Mouse (Mus musculus): ENCODE results near the gene Mfng. TPM values are rescaled to one million over a fixed set of nuclear protein-coding genes. Genes with fewer than 3 reads are reported as not detected.
A peak's percentile ranks its signal among the peaks of the same experiment; 100 is the strongest.

Gene Mfng
- total RNA-seq, 4 experiments from 2014 or later = 12.3 to 25.8 (median 20.7) TPM

DNA sequence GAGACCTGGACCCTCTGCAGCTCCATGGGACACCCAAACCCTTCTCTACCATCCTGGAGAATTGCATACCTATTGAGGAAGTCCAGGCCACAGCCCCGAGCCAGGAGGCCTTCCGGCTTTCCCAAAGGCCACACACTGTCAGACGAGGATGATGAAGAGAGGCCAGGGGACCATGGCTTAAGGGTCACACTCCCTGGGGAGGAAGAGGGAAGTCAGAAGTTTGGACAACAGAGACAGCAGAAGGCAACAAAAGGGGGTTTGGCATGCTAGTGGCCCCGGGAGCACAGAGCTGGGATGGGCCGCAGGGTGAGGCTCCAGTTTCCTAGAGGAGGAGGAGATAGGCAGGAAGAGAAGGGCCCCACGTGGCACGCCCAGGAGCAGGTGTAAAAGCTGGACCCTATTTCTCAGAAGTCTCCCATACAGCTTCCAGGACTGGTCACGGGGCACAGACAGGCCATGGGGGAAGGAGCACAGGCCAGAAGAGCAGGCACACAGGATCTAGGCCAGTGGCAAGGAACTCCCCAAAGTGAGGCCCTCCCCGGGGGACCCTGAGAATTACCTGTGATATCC is 14.1 kb upstream of the Mfng start:
- no peak for DNase-seq

DNA sequence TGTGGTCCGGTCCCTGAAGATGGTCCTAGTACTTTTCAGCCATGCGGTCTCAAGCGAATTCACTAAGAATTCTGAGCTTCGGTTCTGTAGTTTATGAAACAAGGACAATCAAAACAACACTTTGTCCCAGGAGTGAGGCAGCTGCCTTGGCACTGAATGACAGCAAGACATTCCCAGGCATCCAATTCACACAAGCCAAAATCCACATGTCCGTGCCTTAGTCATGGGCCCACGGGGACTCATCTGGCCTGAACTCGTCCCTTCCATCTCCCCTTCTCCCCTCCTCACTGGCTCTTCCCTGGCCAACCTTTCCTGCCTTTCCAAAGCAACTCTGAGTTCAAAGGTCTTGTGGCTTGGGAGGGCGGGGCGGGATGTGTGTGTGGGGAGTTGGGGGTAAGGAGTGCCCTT is 13.1 kb upstream of the Mfng start:
- DNase-seq = no peak

DNA sequence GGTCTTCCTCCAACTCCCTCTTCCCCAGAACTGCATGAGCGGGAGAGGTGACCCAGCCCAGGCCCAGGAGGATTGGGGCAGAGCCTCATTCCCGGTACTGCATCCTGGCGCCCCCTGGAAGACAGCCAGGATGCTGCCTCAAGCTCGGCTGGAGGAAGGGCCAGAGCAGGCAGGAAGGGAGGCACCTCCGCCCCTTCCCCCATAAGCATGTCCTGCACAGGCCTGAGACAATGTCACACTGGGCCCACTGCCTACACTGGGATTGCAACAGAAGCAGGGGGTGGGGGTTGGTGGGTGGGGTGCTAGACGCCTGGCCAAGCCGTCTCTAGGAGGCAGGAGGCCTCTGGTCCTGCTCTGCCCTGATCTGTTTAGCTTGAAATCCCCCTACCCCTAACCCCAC is 12.7 kb upstream of the Mfng start:
- no peak for DNase-seq

DNA sequence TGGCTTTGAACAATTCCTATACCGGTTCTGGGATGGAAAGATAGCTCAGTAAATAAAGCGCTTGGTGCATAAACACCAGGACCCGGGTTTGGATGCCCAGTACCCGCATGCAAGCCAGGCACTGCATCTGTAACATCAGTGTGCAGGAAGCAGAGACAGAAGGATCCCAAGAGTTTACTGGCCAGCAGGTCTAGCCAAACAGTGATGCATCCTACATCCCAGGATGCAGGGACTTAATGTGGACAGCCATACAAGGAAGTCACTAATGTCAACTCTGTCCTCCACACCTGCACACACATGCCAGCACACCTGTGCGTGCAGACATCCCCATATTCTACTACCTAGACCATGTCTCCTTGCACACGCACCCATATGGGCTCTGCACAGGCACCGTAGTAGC is 12.0 kb upstream of the Mfng start:
- no peak for DNase-seq

DNA sequence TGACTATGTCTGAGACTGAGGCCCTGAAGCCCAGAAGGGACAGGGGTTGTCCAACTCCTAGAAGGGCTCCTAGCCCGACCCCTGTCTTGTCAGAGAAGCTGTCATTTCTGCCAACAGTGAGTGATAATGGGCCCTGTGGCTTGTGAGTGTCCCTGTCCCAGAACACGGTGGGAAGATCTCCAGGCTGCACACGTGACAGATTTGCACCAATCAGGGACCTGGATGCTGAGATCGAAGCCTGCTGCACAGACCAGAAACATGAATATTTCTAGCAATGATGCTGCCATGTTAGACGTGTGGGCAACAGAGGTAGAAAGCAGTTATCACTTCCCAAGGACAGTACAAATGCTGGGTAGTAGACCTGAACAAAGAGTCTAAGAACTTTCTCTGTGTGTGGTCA is 11.2 kb upstream of the Mfng start:
- DNase-seq = no peak

DNA sequence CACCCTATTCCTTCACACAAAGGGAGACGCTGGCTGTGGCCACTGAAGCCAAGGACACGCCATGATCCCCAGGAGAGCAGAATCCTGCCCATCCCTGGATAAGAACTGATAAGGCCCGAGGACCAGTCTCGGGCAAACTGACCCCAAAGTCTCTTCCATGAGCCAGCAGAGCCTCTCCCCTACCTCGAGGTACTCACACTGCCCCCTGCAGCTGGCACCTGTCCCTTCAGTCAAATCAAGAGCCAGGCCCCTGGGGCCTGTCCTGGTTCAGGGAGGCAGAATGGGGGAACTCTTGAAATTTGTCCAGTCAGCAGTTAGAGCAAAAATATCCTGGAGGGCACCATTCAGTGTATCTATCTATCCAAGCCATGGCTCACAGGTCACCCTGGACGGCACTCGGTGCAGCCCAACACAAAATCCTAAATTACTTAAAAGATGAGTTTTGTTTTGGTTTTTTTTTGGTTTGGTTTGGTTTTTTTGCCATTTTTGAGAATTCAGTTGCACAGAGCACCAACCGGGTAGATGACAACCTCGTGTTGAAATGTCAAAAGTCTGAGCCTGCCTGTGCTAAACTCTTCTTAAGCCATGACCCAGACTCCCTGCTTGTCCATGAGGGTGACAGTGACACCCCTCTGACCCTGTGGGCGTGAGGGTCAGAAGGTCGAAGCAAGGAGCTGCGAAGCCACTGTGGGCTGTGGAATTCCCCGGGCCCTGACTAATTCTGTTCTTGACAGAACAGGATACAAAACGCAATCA is 9.3 kb upstream of the Mfng start:
- no peak for DNase-seq

DNA sequence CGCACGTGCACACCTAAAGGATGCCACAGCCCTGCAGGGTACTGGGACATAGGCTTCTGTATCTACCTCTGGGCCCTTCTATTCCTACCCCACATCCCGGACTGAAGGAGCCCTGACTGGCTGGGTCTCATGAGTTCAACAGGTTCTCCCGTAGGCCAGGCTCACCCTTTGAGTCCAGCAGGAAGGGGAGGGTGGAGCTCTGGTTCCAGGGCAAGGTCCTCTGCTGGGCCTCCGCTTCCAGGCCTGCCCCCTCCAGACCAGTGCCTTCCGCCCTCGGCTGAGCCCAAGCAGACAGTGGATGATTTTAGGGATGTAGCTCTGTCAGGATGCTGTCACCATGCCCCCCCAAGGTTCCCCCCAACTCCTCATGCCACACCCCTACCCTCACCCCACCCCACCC is 7.6 kb upstream of the Mfng start:
- no peak for DNase-seq

DNA sequence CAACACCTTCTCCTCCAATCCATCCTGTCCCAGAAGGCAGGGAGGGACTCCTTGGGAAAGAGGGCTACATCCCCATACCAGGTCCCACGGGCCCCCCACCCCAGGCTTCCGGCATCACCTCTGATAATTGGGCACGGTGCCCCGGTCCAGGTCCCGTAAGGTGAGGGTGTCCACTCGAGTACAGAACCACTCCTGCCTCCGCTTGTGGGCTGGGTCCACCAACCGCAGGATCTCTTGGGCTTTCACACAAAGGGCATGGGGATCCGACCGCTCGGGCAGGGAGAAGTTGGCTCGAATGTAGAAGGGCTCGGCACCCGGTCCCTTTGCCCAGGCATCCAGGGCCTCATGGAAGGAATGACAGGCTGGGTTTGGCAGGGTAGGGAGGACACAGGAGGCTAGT is 7.1 kb upstream of the Mfng start:
- no peak for DNase-seq

DNA sequence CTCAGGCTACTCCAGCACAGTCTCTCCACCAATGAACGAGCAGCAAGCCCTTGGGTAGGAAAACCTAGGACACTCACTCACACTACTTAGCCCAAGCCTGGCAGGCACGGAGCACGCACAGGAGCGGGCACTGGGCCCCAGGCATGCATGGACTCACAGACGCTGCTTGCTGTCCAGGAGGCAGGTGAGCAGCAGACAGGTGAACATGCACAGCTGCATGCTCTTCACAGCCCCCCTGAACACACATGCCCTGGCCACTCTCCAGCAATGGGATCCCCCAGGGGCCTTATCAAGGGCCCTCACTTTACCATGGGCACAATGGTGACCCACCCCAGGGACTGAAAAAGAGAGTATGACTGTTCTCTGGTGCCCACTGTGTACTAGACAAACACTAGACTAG is 6.4 kb upstream of the Mfng start:
- DNase-seq = no peak

DNA sequence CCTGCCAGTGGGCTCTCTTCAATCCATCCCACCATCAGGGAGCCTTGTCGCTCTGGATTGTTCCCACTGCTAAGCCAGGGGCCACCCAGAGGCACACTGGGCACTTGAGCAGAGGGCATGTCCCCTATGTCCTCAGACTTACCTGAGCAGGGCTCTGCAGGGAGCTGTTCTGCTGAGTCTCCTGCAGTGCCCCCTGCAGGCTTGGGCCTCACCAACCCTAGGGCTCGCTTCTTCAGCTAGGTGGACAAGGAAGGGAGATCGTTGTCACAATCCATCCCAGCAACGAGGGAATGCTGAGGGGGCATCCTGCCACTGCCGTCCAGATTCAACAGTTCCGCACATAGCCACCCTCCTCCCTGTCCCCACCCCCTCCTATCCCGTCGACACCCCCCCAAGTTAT is 6.0 kb upstream of the Mfng start:
- no peak for DNase-seq

DNA sequence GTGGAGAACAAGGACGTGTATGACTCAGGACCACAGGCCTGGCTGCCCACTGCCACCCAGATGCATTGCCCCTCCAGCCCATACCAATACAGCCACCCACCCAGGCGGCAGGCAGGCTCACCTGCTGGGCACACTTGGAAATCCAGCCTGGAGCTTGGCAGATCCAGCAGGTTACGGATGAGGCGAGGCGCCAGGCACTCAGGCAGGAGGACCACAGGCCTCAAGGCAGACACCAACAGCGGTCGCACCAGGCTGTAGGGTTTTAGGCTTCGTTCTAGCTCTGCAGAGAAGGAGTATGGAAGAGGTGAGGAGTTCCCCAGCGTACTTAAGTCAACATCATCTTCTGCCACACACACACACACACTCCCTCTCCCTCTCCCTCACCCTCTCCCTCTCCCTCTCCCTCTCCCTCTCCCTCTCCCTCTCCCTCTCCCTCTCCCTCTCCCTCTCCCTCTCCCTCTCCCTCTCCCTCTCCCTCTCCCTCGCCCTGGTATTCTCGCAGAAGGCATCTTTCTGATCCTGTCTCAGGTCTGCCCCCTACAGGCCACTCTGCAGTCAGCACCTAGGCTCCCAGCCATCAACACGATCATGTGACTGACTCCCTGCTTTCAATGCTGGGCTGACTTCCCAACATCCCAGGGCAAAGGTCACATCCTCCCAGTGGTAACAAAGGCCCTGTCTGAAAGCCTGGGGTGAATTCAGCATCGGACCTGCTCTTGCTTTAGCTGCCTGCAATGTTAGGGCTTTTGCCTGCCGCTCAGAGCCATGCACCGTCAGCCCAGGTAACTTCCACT is 5.0 kb upstream of the Mfng start:
- peak; percentile 83 for DNase-seq

DNA sequence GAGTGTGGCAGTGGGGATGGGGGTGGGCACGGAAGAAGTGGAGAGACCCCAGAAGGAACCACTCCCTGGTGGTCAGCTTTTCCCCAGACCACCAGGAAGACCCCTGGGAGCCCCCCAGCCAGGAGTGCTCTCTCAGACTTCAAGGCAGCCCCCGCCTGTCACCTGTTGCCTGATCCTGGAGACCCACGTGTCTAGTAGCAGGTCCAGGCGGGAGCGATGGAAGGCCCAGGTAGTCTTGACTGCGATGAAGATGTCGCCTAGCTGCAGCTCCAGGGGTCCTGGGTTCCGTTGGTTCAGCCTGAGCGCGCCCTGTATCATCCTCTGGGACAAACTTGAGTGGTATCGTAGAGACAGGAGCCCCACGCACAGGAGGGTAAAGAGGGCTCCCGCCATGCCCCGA is 419 bp downstream of the Mfng start:
- no peak for DNase-seq

DNA sequence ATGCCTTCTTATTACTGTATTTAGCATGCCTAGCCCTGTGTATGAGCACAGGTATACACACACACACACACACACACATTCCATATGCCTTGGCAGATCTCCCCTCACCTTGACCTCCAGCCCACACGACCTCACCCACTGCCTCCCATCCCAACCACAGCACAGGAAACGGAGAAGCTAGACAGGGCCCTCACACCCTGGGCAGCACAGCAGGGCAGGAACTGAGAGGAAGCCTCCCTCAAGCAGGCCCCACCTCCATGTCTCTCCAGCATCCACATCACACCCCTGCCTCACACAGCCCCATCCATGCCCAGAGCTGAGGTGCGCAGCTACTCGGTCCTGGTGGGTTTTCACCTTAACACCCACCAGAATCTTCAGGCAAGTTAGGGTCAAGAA is 909 bp downstream of the Mfng start:
- DNase-seq = no peak

DNA sequence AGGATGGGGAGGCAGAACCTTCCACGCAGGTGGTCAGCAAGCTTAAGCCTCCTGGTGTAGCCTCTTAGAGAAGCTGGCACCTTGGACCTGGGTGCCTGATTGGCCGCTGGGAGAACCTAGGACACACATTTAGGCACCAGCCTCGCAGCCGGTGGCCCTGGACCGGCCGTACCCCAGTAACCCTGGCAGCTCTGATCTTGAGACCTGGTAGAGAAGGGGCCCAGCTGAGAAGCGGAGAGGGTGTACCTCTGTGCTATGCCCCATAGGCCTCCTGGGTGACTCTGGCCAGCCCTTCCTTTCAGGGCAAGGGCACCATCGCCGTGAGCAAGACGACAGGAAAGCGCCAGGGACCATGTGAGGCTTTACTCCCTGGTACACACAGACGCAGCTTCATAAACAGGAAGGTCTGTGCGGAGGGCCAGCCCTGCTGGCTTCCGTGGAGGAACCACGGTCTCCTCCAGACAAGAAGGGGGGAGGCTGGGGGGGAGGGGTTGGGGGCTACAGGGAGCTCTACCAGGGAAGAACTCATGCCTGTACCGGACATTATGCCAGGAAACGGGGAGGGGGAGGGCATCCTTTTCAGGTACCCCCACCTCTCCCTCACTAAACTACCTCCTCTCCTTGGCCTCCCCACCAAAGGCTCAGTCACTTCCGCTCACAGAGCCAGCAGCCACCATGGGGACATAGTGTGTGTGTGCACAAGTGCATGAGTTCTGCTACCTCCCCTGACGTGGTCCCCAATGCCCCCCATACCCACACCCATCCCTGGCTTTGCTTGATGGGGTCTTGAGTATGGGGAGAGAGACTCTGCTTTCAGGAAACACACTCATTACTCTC is 1.5 kb downstream of the Mfng start:
- no peak for DNase-seq

DNA sequence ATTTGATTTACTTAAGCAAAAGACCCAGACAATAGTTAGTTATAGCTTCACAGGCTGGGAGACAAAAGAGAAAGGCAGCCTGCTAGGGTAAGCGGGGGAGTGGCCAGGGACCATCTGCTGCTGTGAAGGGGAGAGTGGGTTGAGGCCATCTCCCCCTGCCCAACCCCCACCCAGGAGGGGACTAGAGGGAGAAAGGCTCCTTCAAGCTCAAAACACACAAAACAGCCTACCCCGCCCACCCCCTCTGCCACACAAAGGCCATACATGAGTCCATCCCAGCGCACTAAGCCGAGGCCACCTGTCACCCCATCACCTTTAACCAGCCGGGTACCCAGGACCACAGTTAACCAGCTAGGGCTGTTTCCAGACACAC is 2.3 kb downstream of the Mfng start:
- no peak for DNase-seq

DNA sequence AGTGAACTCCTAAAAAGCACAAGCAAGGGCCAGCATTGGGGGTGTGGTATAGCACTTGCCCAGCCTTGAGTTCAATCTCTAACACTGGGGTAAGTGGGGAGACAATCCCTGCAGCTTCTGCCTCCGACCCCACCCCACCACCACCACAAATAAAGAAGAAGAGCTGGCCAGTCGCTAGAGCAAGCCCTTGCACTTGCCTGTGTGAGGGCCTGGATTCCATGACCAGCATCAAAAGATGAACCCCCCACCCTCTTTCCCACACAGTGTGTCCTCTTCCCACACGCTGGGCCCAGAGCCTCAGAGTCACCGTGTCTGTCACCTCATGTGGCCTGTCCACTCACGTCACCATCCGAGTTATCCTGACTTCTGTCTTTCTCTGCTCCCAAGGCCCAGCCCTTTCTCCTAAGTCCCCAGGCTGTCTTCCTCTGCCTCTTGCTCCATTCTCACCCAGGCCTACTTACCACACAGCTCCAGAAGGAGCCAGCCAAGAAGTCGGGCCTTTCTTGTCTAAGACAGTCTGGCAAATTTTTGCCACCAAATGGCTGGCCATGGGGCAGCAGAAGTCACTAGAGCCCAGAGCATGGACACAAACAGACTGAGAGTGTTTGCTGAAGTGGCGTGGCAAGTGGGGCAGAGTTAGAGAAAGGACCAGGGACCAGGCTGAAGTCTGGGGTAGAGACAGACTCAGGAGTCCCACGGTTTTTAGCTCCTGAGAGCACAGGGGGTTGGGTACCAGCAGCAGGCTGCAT is 2.9 kb downstream of the Mfng start:
- DNase-seq = no peak

DNA sequence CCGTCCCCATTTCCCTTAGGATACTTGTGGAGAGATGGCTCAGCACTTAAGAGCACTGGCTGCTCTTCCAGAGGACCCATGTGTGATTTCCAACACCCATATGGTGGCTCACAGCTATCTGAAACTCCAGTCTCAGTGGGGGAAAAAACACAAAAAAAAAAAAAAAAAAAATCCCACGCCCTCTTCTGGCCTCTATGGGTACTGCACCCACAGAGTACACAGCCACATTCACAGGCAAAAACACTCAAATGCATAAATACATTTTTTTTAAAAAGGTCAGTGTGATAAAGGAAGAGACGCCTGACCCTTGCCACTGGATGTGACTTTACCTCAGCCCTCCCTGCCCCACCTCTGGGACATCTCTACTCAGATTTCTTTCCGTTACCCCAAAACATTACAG is 4.2 kb downstream of the Mfng start:
- DNase-seq = no peak

DNA sequence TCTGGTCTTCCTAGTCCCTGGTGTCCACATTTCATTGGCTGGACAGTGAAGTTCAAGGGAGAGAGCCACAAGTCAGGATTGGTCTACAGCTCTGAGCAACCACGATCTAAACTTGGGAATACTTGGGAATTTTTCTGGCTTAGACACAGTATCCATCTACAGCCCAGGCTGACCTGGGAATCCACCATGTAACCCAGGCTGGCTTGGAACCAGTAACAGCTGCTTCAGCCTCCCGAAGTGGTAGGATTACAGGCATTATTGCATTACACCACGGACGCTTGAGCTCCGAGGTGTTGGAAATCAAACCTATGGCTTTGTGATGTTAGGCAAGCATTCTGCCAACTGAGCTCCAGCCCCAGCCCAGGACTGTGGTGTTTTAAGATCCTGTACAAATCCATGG is 9.6 kb downstream of the Mfng start:
- DNase-seq = no peak

DNA sequence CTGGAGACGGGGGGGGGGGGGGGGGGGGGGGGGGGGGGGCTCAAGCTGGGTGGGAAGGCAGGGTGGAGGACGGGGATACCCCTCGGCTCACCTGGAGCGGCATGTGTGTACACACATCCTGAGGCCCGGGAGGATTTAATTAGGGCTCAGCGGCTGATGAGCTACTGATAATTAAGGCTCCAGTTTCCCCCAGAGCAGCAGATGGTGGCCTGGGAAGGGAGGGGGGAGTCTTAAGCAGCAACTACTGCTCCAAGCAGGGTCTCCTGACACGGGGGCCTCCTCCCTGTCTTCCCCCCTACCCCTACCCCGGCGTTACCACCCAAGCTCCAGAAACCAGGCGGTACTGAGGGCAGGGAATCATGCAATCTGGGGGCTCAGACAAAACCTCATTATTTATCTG is 10.1 kb downstream of the Mfng start:
- no peak for DNase-seq

DNA sequence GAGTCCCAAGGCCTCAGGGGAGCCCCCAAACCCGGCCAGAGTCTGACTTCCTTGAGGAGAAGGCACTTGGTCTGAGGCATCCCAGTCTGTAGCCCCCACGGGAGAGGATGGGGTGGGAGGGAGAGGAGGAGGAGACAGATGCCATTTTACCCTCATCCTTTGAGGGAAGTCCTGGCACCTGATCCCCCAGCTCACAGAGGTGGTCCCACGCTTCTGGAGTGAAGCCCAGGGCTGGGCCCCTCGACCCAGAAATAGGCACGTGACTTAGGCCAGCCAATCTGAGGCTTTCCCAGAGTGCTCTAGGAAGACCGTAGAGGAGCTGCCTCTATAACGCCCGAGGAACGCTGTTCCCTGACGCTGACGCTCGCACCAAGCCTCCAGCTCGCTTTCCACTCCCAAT is 12.2 kb downstream of the Mfng start:
- DNase-seq = no peak

DNA sequence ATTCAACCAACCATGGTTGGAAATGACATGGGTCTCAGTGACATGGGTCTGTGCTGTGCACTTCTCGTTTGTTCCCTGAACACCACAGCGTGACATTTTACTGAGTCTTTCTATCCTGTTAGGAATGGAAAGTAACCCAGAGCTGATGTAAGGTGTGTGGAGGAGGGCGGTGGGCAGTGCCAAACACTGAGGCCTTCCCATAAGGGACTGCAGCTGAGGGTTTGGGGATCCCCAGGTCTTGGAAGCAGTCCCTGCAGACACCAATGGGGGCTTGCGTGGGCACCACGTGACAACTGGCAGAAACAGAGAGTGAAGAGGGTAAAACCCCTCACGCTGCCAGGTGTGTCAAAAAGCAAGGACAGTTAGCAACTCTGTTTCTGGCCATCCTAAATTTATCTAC is 15.1 kb downstream of the Mfng start:
- no peak for DNase-seq

DNA sequence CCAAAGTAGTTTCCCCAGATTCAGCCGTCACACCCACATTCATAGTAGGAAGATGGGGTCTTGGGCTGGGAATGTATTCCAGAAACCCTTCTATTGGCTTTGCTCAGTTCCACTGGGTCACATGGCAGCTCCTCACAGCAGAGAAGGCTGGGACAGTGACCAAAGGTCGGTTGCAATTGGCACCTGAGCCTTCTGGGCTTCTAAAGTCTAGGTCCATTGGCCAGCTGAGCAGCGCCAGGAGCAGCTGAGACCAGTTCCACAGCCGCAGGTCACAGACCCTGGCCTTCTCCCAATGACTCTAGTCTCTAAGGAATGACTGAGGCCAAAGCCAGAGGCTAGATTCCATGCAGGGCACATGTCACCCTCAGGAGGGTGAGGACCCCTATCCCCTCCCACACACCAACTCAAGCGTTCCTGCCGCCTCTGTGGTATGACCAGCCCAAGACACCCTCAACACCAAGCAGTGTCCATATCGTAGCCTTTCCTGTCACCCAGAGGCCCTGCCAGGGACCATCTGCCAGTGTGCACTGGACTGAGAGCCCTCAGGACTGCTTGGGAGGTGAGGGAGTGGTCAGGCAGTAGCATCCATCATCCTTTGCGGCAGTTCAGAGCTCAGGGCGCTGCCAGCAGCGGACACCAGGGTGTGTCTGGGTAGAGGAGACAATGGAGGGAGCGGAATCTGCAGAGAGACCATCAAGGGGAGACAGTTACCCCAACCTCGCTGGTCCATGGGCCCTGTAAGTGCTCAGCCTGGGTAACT is 17.1 kb downstream of the Mfng start:
- DNase-seq = no peak

Measured in adrenal gland, adult 8-10 months (tissue).